Mouse (Mus musculus) cortical plate, adult 2 months (tissue): ENCODE results near the gene Ptcra.
"Not testable (repeated sequence)": the region's sequence is repeated elsewhere in the genome, so short reads cannot be mapped to it uniquely, and the experiment has no call there.

Experiments
- CTCF ChIP-seq: fragments of 200-500 bp; IDR thresholded peaks from 2 replicates; pipeline ENCODE4 v1.5.1; 2011; ENCODE audit warnings: mild to moderate bottlenecking, control low read depth, low read length; ENCODE audit not compliant: insufficient read depth; ENCODE audit errors: extremely low read depth
- POLR2A ChIP-seq: fragments of 200-500 bp; IDR thresholded peaks from 2 replicates; pipeline ENCODE4 v1.6.1; 2011; ENCODE audit warnings: mild to moderate bottlenecking, low read length, control low read depth; ENCODE audit not compliant: insufficient read depth; ENCODE audit errors: extremely low read depth

DNA sequence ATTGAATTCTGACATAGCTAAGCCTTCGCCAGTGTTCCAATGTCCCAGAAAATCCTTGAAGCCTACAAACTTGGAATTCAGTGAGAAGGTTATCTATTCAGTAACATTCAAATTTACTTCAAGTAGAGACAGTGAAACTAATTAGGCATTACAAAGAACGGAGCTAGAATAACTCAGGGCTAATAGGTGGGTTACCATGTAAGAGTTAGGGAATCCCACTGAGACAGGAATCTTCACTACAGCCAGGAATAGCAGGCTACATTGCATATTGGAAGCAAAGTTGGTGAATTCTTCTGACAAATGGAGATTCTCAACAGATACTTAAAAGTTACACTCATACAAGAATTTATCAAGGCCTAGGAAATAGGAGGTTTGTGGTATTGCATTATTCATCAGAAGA lies 24.5 kb upstream of the Ptcra start:
- TF ChIP-seq CTCF, POLR2A: not testable (repeated sequence)
